Mouse (Mus musculus): Measurements from ENCODE around the gene Dagla. TPM values are rescaled to one million over a fixed set of nuclear protein-coding genes. Genes with fewer than 3 reads are reported as not detected.

The Dagla gene
- polyA plus RNA-seq, 1 experiment, result 1.8 TPM

DNA sequence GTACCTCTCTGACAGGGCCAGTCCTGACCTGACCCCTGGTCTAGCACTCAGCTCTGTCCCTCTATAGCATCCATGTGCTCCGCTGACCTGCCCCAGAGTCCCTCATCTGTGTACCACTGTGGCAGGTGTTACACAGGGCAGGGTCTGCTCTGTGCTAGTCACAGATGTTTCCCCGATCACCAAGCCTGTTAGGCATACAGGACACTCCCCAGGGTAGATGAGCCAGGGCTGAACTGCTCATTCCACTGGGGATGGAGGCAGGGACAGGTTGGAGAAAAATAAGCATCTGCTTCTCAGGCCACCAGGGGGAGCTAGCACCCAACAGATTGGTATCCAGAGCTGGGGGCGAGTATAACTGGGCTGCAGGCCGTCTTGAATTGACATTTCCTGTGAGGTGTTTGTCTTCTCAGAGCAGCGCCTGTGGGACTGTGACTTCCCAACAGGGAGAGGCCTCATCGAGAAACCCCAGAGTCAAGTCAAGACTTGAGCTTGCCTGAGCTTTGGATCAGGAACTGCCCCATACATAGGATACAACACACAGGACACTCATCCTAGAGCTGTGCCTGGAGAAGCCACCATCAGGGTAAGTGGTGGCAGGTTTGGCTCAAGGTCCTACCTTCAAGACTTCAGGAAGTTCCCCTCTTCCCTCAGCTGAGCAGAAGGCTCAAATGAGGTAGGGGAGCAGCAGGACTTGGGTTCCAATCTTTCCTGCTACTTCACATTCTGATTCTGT lies 46.2 kb downstream of the Dagla start:
- no peaks in the 10 kb centered on the region for H3K4me1 ChIP-seq (ENCODE audit: control insufficient read depth, insufficient read depth, low read length)
- no peaks in the 10 kb centered on the region for H3K36me3 ChIP-seq (ENCODE audit: control insufficient read depth, insufficient read depth, low read length)
- no peak overlapping the region for H3K27ac ChIP-seq (ENCODE audit: control insufficient read depth, insufficient read depth, low read depth, low read length)
- H3K4me3 ChIP-seq (ENCODE audit: control insufficient read depth, low read depth, low read length), result no peak overlapping the region
- no peaks in the 10 kb centered on the region for H3K27me3 ChIP-seq (ENCODE audit: control insufficient read depth, insufficient read depth, low read length)
- TF ChIP-seq CTCF (IDR thresholded peaks at IDR 0.05; ENCODE audit: control insufficient read depth, insufficient read depth, insufficient replicate concordance, low read depth, low read length), result peak; percentile 77; the same call in 1 of the 2 replicates
- TF ChIP-seq POLR2A (IDR thresholded peaks at IDR 0.05; ENCODE audit: control insufficient read depth, low read depth, low read length), result no peak

DNA sequence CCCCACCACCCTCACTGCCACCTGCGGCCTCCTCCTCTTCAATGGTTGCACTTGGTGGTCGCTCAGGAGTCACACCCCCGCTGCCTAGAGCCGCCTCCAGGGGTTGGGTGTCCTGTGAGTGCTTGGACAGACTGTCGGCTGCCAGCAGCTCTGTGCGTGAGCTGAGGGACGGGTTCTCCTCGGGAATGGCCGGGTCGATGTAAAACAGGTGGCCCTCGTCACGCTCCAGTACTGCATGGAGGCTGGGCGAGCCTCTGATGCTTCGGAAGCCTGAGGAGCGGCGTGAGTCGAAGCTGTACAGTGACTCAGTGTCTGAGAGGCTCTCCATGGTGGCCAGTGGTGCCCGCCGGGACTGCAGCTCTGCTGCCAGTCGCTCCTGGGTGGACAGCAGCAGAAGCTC lies 56.5 kb downstream of the Dagla start:
- H3K4me3 ChIP-seq (ENCODE audit: control insufficient read depth, low read depth, low read length), result no peak overlapping the region
- no peaks in the 10 kb centered on the region for H3K4me1 ChIP-seq (ENCODE audit: control insufficient read depth, insufficient read depth, low read length)
- TF ChIP-seq POLR2A (IDR thresholded peaks at IDR 0.05; ENCODE audit: control insufficient read depth, low read depth, low read length), result no peak
- TF ChIP-seq CTCF (IDR thresholded peaks at IDR 0.05; ENCODE audit: control insufficient read depth, insufficient read depth, insufficient replicate concordance, low read depth, low read length), result no peak
- no peaks in the 10 kb centered on the region for H3K27me3 ChIP-seq (ENCODE audit: control insufficient read depth, insufficient read depth, low read length)
- no peaks in the 10 kb centered on the region for H3K36me3 ChIP-seq (ENCODE audit: control insufficient read depth, insufficient read depth, low read length)
- no peak overlapping the region for H3K27ac ChIP-seq (ENCODE audit: control insufficient read depth, insufficient read depth, low read depth, low read length)

DNA sequence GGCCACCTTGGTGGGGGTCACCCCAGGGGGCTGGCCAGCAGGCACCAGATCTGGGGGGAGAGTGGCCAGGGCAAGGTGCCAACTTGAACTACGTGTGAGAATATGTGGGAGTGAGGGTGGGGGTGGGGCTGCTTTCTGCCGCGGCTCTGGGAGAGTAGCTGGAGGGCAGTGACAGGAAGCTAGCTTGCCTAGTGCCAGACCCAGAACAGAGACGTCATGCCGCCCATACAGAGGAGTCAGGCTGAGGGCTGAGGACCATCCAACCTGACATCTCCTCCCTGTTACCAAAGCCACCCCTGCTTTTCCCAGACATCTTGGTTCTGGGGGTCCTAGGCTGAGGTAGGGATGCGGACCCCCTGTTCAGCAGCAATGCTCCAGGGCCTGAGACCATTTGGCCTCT lies 57.5 kb downstream of the Dagla start:
- Histone ChIP-seq H3K27ac (ENCODE audit: control insufficient read depth, insufficient read depth, low read depth, low read length) (no peak overlapping the region), H3K4me3 (ENCODE audit: control insufficient read depth, low read depth, low read length) (no peak overlapping the region), H3K4me1 (ENCODE audit: control insufficient read depth, insufficient read depth, low read length) (no peaks in the 10 kb centered on the region), H3K36me3 (ENCODE audit: control insufficient read depth, insufficient read depth, low read length) (no peaks in the 10 kb centered on the region), H3K27me3 (ENCODE audit: control insufficient read depth, insufficient read depth, low read length) (no peaks in the 10 kb centered on the region)
- no peak for TF ChIP-seq CTCF (IDR thresholded peaks at IDR 0.05; ENCODE audit: control insufficient read depth, insufficient read depth, insufficient replicate concordance, low read depth, low read length)
- TF ChIP-seq POLR2A (IDR thresholded peaks at IDR 0.05; ENCODE audit: control insufficient read depth, low read depth, low read length), result no peak

DNA sequence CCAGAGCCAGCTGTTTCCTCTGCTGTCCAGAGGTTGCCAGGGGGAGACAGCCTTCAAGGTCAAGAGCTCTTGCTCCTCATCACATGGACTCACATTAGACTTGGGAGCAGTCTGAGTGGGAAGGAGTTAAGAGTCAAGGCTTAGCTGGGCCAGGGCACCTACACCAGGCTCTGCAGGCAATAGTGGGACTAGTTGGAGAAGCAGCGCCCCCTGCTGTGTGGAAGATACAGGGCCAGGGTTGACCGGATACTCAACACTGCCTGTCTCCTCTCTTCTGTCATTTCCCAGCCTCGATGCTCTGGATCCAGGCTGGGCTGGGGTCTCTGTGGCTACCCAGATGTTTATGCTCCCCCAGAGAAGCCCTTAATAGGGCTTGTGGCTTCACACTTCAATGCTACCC lies 60.5 kb downstream of the Dagla start:
- no peaks in the 10 kb centered on the region for H3K27me3 ChIP-seq (ENCODE audit: control insufficient read depth, insufficient read depth, low read length)
- TF ChIP-seq POLR2A (IDR thresholded peaks at IDR 0.05; ENCODE audit: control insufficient read depth, low read depth, low read length), result no peak
- peak; percentile 68; the same call in 1 of the 2 replicates for TF ChIP-seq CTCF (IDR thresholded peaks at IDR 0.05; ENCODE audit: control insufficient read depth, insufficient read depth, insufficient replicate concordance, low read depth, low read length)
- peaks cover 9% of the 10 kb centered on the region for H3K4me1 ChIP-seq (ENCODE audit: control insufficient read depth, insufficient read depth, low read length)
- no peaks in the 10 kb centered on the region for H3K36me3 ChIP-seq (ENCODE audit: control insufficient read depth, insufficient read depth, low read length)
- H3K4me3 ChIP-seq (ENCODE audit: control insufficient read depth, low read depth, low read length), result no peak overlapping the region
- no peak overlapping the region for H3K27ac ChIP-seq (ENCODE audit: control insufficient read depth, insufficient read depth, low read depth, low read length)

DNA sequence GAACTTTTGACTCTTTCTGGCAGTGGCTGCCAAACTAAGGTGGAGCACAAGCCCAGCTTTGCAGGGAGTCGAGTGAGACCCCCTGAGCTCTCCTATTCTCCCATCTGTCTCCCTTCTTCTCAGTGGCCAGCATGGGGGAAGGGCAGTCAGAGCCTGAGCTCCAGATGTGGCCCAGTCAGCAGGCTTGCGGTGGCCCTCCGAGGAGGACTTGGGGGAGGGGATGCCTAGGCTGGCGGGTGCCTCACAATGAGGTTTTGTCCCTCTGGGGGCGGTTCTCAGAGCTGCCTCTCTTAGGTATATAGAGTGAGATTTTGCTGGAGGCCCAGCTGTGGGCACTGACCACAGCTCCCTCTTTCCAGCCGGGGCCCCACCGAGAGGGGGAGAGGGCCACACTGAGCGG lies 61.8 kb downstream of the Dagla start:
- H3K36me3 ChIP-seq (ENCODE audit: control insufficient read depth, insufficient read depth, low read length), result no peaks in the 10 kb centered on the region
- H3K4me1 ChIP-seq (ENCODE audit: control insufficient read depth, insufficient read depth, low read length), result peaks cover 9% of the 10 kb centered on the region
- no peak for TF ChIP-seq POLR2A (IDR thresholded peaks at IDR 0.05; ENCODE audit: control insufficient read depth, low read depth, low read length)
- TF ChIP-seq CTCF (IDR thresholded peaks at IDR 0.05; ENCODE audit: control insufficient read depth, insufficient read depth, insufficient replicate concordance, low read depth, low read length), result no peak
- no peak overlapping the region for H3K4me3 ChIP-seq (ENCODE audit: control insufficient read depth, low read depth, low read length)
- no peaks in the 10 kb centered on the region for H3K27me3 ChIP-seq (ENCODE audit: control insufficient read depth, insufficient read depth, low read length)
- H3K27ac ChIP-seq (ENCODE audit: control insufficient read depth, insufficient read depth, low read depth, low read length), result no peak overlapping the region

DNA sequence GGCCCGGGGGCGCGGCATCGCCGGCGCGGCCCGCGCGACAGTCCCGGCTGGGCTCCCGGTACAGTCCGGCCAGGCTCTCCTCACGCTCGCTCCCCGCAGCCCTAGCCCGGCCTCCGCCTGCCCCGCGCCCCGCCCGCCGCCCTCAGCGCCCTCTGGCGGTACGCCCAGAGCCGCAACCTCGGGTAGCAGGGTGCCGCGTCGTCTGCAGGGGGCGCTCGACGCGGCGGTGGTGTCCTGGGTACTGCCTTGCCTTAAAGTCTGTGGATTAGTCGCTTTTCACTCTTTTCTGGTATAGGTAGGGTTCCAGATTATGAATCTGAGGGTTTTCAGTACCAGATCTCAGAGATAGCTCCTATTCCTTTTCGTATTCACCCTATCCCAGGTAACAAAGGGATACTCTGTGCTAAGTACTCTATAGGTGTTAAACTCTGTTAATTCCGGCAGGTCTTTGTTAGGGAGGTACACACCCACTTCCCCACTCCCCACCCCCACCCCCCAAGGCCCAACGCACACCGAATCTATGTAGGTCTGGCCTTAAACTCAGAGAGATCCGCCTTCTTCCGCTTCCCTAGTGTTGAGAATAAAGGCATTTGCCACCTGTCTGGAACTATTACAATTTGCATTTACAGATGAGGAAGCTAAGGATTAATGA lies 63.9 kb downstream of the Dagla start, which contains the start of gene Myrf:
TSS of gene Myrf (minus strand) at position 95 of the 652 bp plus-strand sequence.
- Histone ChIP-seq H3K27ac (ENCODE audit: control insufficient read depth, insufficient read depth, low read depth, low read length) (no peak within 1 kb of the TSS; the same call in 1 of the 2 replicates), H3K4me3 (ENCODE audit: control insufficient read depth, low read depth, low read length) (peak within 1 kb of the TSS; percentile 87), H3K27me3 (ENCODE audit: control insufficient read depth, insufficient read depth, low read length) (no peaks in the 10 kb centered on the region), H3K36me3 (ENCODE audit: control insufficient read depth, insufficient read depth, low read length) (no peaks in the 10 kb centered on the region), H3K4me1 (ENCODE audit: control insufficient read depth, insufficient read depth, low read length) (peaks cover 9% of the 10 kb centered on the region)
- no peak; the same call in 1 of the 2 replicates for TF ChIP-seq POLR2A (IDR thresholded peaks at IDR 0.05; ENCODE audit: control insufficient read depth, low read depth, low read length)
- peak; percentile 97 for TF ChIP-seq CTCF (IDR thresholded peaks at IDR 0.05; ENCODE audit: control insufficient read depth, insufficient read depth, insufficient replicate concordance, low read depth, low read length)

DNA sequence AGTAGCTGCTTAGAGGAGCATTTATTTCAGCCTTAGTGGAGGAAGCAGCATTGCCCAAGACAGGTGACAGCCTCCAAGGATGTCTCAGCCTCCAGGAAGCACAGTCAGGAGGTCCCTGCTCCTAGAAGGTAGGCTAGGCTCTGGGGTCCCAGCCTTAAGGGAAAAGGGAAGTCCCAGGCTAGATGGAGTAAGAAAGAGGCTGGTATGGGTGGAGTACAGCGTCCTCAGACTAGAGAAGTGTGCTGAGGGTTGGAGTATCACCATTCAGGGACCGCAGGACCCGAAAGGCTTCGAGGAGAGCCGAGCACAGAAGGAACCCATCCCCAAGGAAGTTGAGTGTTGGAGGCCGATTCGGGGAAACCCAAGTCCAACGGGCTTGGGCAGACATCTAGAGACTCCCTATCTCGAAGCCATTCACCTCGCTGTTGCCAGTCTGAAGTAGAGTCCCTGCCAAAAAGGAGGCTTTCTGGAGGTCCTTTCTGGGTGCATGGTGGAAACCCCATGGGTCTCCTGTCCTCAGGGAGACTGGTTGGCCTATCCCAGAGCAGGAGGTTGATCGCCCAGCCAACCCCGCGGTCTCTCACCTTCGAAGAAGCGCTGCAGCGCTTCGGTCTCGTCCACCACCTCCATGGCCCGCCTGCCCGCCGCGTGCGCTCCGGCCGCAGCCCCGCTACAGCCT lies 64.6 kb downstream of the Dagla start:
- H3K27me3 ChIP-seq (ENCODE audit: control insufficient read depth, insufficient read depth, low read length), result no peaks in the 10 kb centered on the region
- H3K36me3 ChIP-seq (ENCODE audit: control insufficient read depth, insufficient read depth, low read length), result no peaks in the 10 kb centered on the region
- H3K27ac ChIP-seq (ENCODE audit: control insufficient read depth, insufficient read depth, low read depth, low read length), result no peak overlapping the region; the same call in 1 of the 2 replicates
- H3K4me3 ChIP-seq (ENCODE audit: control insufficient read depth, low read depth, low read length), result peak overlapping the region; percentile 87
- H3K4me1 ChIP-seq (ENCODE audit: control insufficient read depth, insufficient read depth, low read length), result peaks cover 9% of the 10 kb centered on the region
- no peak for TF ChIP-seq CTCF (IDR thresholded peaks at IDR 0.05; ENCODE audit: control insufficient read depth, insufficient read depth, insufficient replicate concordance, low read depth, low read length)
- TF ChIP-seq POLR2A (IDR thresholded peaks at IDR 0.05; ENCODE audit: control insufficient read depth, low read depth, low read length), result 0 out of 2 replicates have a peak, but pooled peaks have one; percentile 30

Data from testis, adult 2 months (tissue).